ENCODE assay signal across 14 mouse cellular contexts in genomic region chr14:75819341-75819740, GRCm38 (mm10). TPM values are rescaled to one million over a fixed set of nuclear protein-coding genes. Genes with fewer than 3 reads are reported as not detected.
DNase-seq lines count a peak whose midpoint lies in the region; TF ChIP-seq lines count a peak whose summit lies in the region.
"Had no signal": no experiment of that assay in that cellular context is flagged by ENCODE, and none has a peak within 500 bp of the region (broad histone marks: within the 10 kb centered on the region; RNA-seq: fewer than 3 reads in every experiment).

No protein-coding gene starts in this region.

- H3K4me3 ChIP-seq in gastrocnemius, adult 2 months: no peak overlapping the region
- H3K4me3 ChIP-seq in MEL (ENCODE audit: control insufficient read depth in 1 of 2, insufficient read depth in 1 of 2, low read depth in 2 of 2, low read length in 2 of 2): no peak overlapping the region
- H3K4me3 ChIP-seq: embryonic facial prominence, embryonic 10.5 days; embryonic facial prominence, embryonic 12.5 days; forebrain, embryonic 13.5 days; forebrain, embryonic 15.5 days had no signal

- H3K4me1 ChIP-seq in MEL (ENCODE audit: control insufficient read depth in 1 of 2, insufficient read depth in 2 of 2, low read length in 2 of 2): no peaks in the 10 kb centered on the region
- H3K4me1 ChIP-seq: embryonic facial prominence, embryonic 10.5 days; embryonic facial prominence, embryonic 12.5 days; forebrain, embryonic 13.5 days; forebrain, embryonic 15.5 days had no signal

- no peaks in the 10 kb centered on the region for H3K79me2 ChIP-seq in MEL (ENCODE audit: control insufficient read depth, insufficient read depth, low read length, poor library complexity)

- no peak for TF ChIP-seq POLR2A in MEL (IDR thresholded peaks at IDR 0.05; ENCODE audit: control insufficient read depth in 1 of 2, insufficient read depth in 1 of 2, low read depth in 1 of 2, low read length in 2 of 2, poor library complexity in 1 of 2)

- H3K9ac ChIP-seq in MEL (ENCODE audit: control insufficient read depth, low read depth, low read length, poor library complexity, severe bottlenecking): no peak overlapping the region
- H3K9ac ChIP-seq: embryonic facial prominence, embryonic 12.5 days; forebrain, embryonic 13.5 days; forebrain, embryonic 15.5 days; forebrain, postnatal 0 days had no signal

- peak overlapping the region; percentile 83 for H3K27ac ChIP-seq in gastrocnemius, adult 2 months
- no peak overlapping the region for H3K27ac ChIP-seq in MEL (ENCODE audit: control insufficient read depth, low read depth, low read length)
- H3K27ac ChIP-seq: embryonic facial prominence, embryonic 10.5 days; embryonic facial prominence, embryonic 12.5 days; forebrain, embryonic 13.5 days; forebrain, embryonic 15.5 days had no signal

- H3K27me3 ChIP-seq in MEL (ENCODE audit: control insufficient read depth in 1 of 2, insufficient read depth in 2 of 2, low read length in 2 of 2): no peaks in the 10 kb centered on the region; a peak in 1 of 4 replicates
- H3K27me3 ChIP-seq: embryonic facial prominence, embryonic 12.5 days; forebrain, embryonic 13.5 days; forebrain, embryonic 15.5 days had no signal

- H3K36me3 ChIP-seq in MEL (ENCODE audit: control insufficient read depth in 1 of 2, insufficient read depth in 2 of 2, low read length in 2 of 2): no peaks in the 10 kb centered on the region
- H3K36me3 ChIP-seq: embryonic facial prominence, embryonic 10.5 days; embryonic facial prominence, embryonic 12.5 days; forebrain, embryonic 15.5 days; G1E had no signal

- no peak for TF ChIP-seq EP300 in MEL (IDR thresholded peaks at IDR 0.05; ENCODE audit: low read depth in 1 of 2, low read length in 2 of 2)

- no peak for DNase-seq in gastrocnemius, adult 2 months
- no peak for DNase-seq in gastrocnemius, adult 8-10 months (ENCODE audit: low spot score in 2 of 2)
- DNase-seq in MEL (ENCODE audit: low read depth, low spot score): no peak
- no peak for DNase-seq in ovary, postnatal 14 days (ENCODE audit: low spot score)
- no peak for DNase-seq in cerebellum, postnatal 10 days
- DNase-seq: cerebellum, adult 11 months; cerebellum, adult 8-10 months; cerebellum, adult 9-11 months; forebrain, postnatal 0 days had no signal

- TF ChIP-seq CTCF in gastrocnemius, adult 2 months (IDR thresholded peaks at IDR 0.05): no peak
- TF ChIP-seq CTCF in MEL (IDR thresholded peaks at IDR 0.05 in 2 of 3, conservative IDR thresholded peaks at IDR 0.05 in 1 of 3; ENCODE audit: control insufficient read depth in 1 of 3, insufficient read depth in 1 of 3, low read depth in 2 of 3, low read length in 3 of 3, poor library complexity in 1 of 3, severe bottlenecking in 1 of 3): no peak

- H3K9me3 ChIP-seq in MEL (replicated peaks; ENCODE audit: insufficient read depth, low read length): no peaks in the 10 kb centered on the region
- H3K9me3 ChIP-seq: embryonic facial prominence, embryonic 10.5 days; embryonic facial prominence, embryonic 12.5 days; forebrain, embryonic 13.5 days; forebrain, embryonic 15.5 days; G1E had no signal

- intact Hi-C loops in gastrocnemius, adult 2 months (cut with DNase I): no loop called here

- TF ChIP-seq RAD21 in MEL (IDR thresholded peaks at IDR 0.05; ENCODE audit: low read depth, low read length): no peak

TF ChIP-seq in MEL, 35 proteins besides CTCF, POLR2A, EP300 and RAD21:
- 0 out of 2 replicates have a peak, but pooled peaks have one; percentile 29 for TF ChIP-seq ZNF384 (IDR thresholded peaks at IDR 0.05; ENCODE audit: low read depth, low read length)
- TF ChIP-seq TAL1 (IDR thresholded peaks at IDR 0.05; ENCODE audit: low read length): no peak
TF ChIP-seq in MEL: peak in this region for 1.

RNA-seq across cellular contexts. Expression of gene Tpt1, which starts 25.6 kb away (rescaled TPM):
- 1,000 to 10,000 TPM; 3,630 to 4,350 TPM for total RNA-seq in gastrocnemius, adult 2 months (2021)
- total RNA-seq in gastrocnemius, adult 8-10 months (2022): 1,000 to 10,000 TPM; 3,387 to 4,149 (median 3,897) TPM
- total RNA-seq in MEL (2012; rRNA removed): 652 and 695 TPM in 2 replicates
- polyA plus RNA-seq in MEL (2012; ENCODE audit: insufficient read depth in 1 of 2, insufficient read length in 2 of 2, low read depth in 1 of 2, low replicate concordance in 2 of 2, missing spikeins in 1 of 2): 1,000 to 10,000 TPM in 1 of 2 experiments, 100 to 1,000 TPM in 1; 817 to 1,342 TPM

RNA-seq across cellular contexts. Expression of gene Slc25a30, which starts 32.5 kb away (rescaled TPM):
- total RNA-seq in gastrocnemius, adult 2 months (2021): 10 to 100 TPM in 1 of 2 experiments, 1 to 10 TPM in 1; 6.6 to 10.5 TPM
- 10 to 100 TPM in 1 of 4 experiments, 1 to 10 TPM in 3; 5.9 to 12.2 (median 7.2) TPM for total RNA-seq in gastrocnemius, adult 8-10 months (2022)
- 20.3 and 25.9 TPM in 2 replicates for total RNA-seq in MEL (2012; rRNA removed)
- 10 to 100 TPM in 1 of 2 experiments, not detected in 1; 24.0 TPM for polyA plus RNA-seq in MEL (2012; ENCODE audit: insufficient read depth in 1 of 2, insufficient read length in 2 of 2, low read depth in 1 of 2, low replicate concordance in 2 of 2, missing spikeins in 1 of 2)
